ENCODE assay signal across 12 mouse cellular contexts in the genomic region with DNA sequence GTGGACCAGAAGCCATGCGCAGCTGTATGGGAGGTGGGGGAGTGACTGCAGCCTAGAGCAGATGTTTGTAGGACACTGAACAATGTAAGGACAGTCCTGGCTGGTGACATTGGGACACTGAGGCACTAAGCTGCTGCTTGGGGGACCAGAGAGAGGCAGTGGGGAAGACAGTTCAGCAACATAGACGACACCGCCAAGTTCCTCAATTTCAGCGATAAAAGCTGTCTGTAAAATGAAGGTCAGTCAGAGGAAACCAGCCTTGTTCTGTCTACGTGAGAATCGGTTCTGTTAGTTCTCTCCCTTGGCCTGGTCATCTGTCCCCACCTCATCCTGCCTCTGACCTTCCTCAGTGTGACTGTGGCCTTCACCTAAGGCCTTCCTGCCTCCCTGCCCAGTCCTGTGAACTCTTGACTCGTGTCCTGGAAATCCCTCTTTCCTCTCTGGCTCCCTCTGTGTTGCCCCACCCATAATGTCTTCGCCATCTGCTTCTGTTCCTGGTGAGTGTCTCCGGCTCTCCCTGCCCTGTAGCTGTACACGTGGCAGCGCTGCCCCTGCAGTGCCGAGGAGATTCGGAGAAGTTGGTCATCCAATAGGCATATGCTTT. TPM values are rescaled to one million over a fixed set of nuclear protein-coding genes. Genes with fewer than 3 reads are reported as not detected.
DNase-seq lines count a peak whose midpoint lies in the region; ATAC-seq and TF ChIP-seq lines count a peak whose summit lies in the region.
"Had no signal": no experiment of that assay in that cellular context is flagged by ENCODE, and none has a peak within 500 bp of the region (broad histone marks: within the 10 kb centered on the region; RNA-seq: fewer than 3 reads in every experiment).

No protein-coding gene starts in this region.

- H3K4me2 ChIP-seq in liver, postnatal 0 days (ENCODE audit: low read depth, low read length), result no peak overlapping the region
- no peak overlapping the region for H3K4me2 ChIP-seq in liver, embryonic 12.5 days
- no peak overlapping the region for H3K4me2 ChIP-seq in heart, embryonic 14.5 days (ENCODE audit: low read length)
- H3K4me2 ChIP-seq in hindbrain, embryonic 11.5 days (replicated peaks; ENCODE audit: low read depth, low read length), result no peak overlapping the region
- H3K4me2 ChIP-seq: lung, embryonic 14.5 days; neural tube, embryonic 12.5 days had no signal

- no peak overlapping the region for H3K4me3 ChIP-seq in liver, postnatal 0 days (ENCODE audit: low read depth, low read length)
- no peak overlapping the region for H3K4me3 ChIP-seq in liver, embryonic 12.5 days
- H3K4me3 ChIP-seq in embryonic facial prominence, embryonic 10.5 days, result no peak overlapping the region
- no peak overlapping the region for H3K4me3 ChIP-seq in heart, embryonic 14.5 days (ENCODE audit: control insufficient read depth in 1 of 2, insufficient read depth in 1 of 2, low read depth in 1 of 2, low read length in 2 of 2)
- H3K4me3 ChIP-seq in hindbrain, embryonic 11.5 days (ENCODE audit: low read depth, low read length), result no peak overlapping the region
- H3K4me3 ChIP-seq: neural tube, embryonic 12.5 days had no signal

- no peaks in the 10 kb centered on the region for H3K9me3 ChIP-seq in liver, postnatal 0 days (ENCODE audit: low read length)
- no peaks in the 10 kb centered on the region for H3K9me3 ChIP-seq in liver, embryonic 12.5 days (replicated peaks)
- no peaks in the 10 kb centered on the region for H3K9me3 ChIP-seq in embryonic facial prominence, embryonic 10.5 days
- no peaks in the 10 kb centered on the region for H3K9me3 ChIP-seq in heart, embryonic 14.5 days (ENCODE audit: control insufficient read depth, low read length)
- H3K9me3 ChIP-seq in hindbrain, embryonic 11.5 days (ENCODE audit: control insufficient read depth, low read length), result no peaks in the 10 kb centered on the region
- H3K9me3 ChIP-seq: neural tube, embryonic 12.5 days had no signal

- no peak for TF ChIP-seq EP300 in liver, postnatal 0 days (IDR thresholded peaks at IDR 0.05; ENCODE audit: low read depth)

- H3K4me1 ChIP-seq in liver, postnatal 0 days (ENCODE audit: insufficient read depth), result no peaks in the 10 kb centered on the region
- H3K4me1 ChIP-seq in liver, embryonic 12.5 days, result no peaks in the 10 kb centered on the region
- H3K4me1 ChIP-seq in embryonic facial prominence, embryonic 10.5 days, result peaks cover 61% of the 10 kb centered on the region
- peaks cover 8 to 13% of the 10 kb centered on the region in 2 experiments; a peak in 3 of 4 replicates for H3K4me1 ChIP-seq in heart, embryonic 14.5 days (ENCODE audit: control insufficient read depth in 2 of 2, insufficient read depth in 2 of 2, low read length in 2 of 2)
- H3K4me1 ChIP-seq in hindbrain, embryonic 11.5 days (replicated peaks; ENCODE audit: control insufficient read depth, insufficient read depth, low read length), result no peaks in the 10 kb centered on the region; the same call in 1 of the 2 replicates
- H3K4me1 ChIP-seq: neural tube, embryonic 12.5 days had no signal

- no peaks in the 10 kb centered on the region for H3K36me3 ChIP-seq in liver, postnatal 0 days (replicated peaks; ENCODE audit: insufficient read depth, low read length)
- no peaks in the 10 kb centered on the region for H3K36me3 ChIP-seq in liver, embryonic 12.5 days
- no peaks in the 10 kb centered on the region for H3K36me3 ChIP-seq in embryonic facial prominence, embryonic 10.5 days (replicated peaks)
- H3K36me3 ChIP-seq in heart, embryonic 14.5 days (ENCODE audit: control insufficient read depth, insufficient read depth, low read length), result peaks cover 1% of the 10 kb centered on the region; the same call in 1 of the 2 replicates
- no peaks in the 10 kb centered on the region for H3K36me3 ChIP-seq in hindbrain, embryonic 11.5 days (ENCODE audit: control insufficient read depth, insufficient read depth, low read length)
- H3K36me3 ChIP-seq: neural tube, embryonic 12.5 days had no signal

- 41% methylated on average over 13 of the region's 13 CpGs for whole genome bisulfite sequencing in liver, postnatal 0 days (ENCODE audit: insufficient replicate concordance)
- WGBS in liver, embryonic 12.5 days (ENCODE audit: insufficient replicate concordance), result 46% methylated on average over 13 of the region's 13 CpGs
- 74% methylated on average over 13 of the region's 13 CpGs for WGBS in embryonic facial prominence, embryonic 10.5 days
- WGBS in heart, embryonic 14.5 days, result 56% methylated on average over 13 of the region's 13 CpGs
- 76% methylated on average over 13 of the region's 13 CpGs for WGBS in hindbrain, embryonic 11.5 days

- no peak for TF ChIP-seq CTCF in liver, postnatal 0 days (IDR thresholded peaks at IDR 0.05; ENCODE audit: low read depth)

- DNase-seq in liver, postnatal 0 days, result peak; percentile 17
- DNase-seq in embryonic facial prominence, embryonic 10.5 days (ENCODE audit: low spot score), result no peak
- DNase-seq in lung, postnatal 36 days, result peak; percentile 44
- DNase-seq in hindbrain, embryonic 11.5 days (ENCODE audit: low spot score), result no peak
- DNase-seq in ovary, postnatal 14 days (ENCODE audit: low spot score), result no peak
- DNase-seq: layer of hippocampus, postnatal 36 days; lung, embryonic 14.5 days had no signal

- H3K27ac ChIP-seq in liver, postnatal 0 days (ENCODE audit: low read depth), result no peak overlapping the region
- H3K27ac ChIP-seq in liver, embryonic 12.5 days, result no peak overlapping the region
- peak overlapping the region; percentile 59 for H3K27ac ChIP-seq in embryonic facial prominence, embryonic 10.5 days (replicated peaks)
- peak overlapping the region in 1 of 2 experiments; percentile 26; a peak in 1 of 4 replicates for H3K27ac ChIP-seq in heart, embryonic 14.5 days (replicated peaks in 1 of 2; ENCODE audit: control insufficient read depth in 1 of 2, insufficient read depth in 1 of 2, low read depth in 2 of 2, low read length in 2 of 2)
- H3K27ac ChIP-seq in hindbrain, embryonic 11.5 days (ENCODE audit: low read depth, low read length), result no peak overlapping the region
- H3K27ac ChIP-seq: neural tube, embryonic 12.5 days had no signal

- no peak for ATAC-seq in liver, postnatal 0 days
- ATAC-seq in liver, embryonic 12.5 days, result no peak
- 0 out of 2 replicates have a peak, but pooled peaks have one; percentile 33 for ATAC-seq in heart, embryonic 14.5 days (ENCODE audit: insufficient number of reproducible peaks, insufficient read depth, low FRiP score, low read depth)
- no peak for ATAC-seq in hindbrain, embryonic 11.5 days (ENCODE audit: low FRiP score)
- ATAC-seq in erythroid progenitor cell, adult 5-6 weeks (replicated peaks; ENCODE audit: low FRiP score, poor library complexity, severe bottlenecking), result no peak

- no peaks in the 10 kb centered on the region for H3K27me3 ChIP-seq in liver, postnatal 0 days (ENCODE audit: insufficient read depth, low read length)
- no peaks in the 10 kb centered on the region for H3K27me3 ChIP-seq in liver, embryonic 12.5 days (replicated peaks)
- H3K27me3 ChIP-seq in embryonic facial prominence, embryonic 10.5 days (replicated peaks; ENCODE audit: low read depth, poor library complexity, severe bottlenecking), result no peaks in the 10 kb centered on the region
- H3K27me3 ChIP-seq in heart, embryonic 14.5 days (ENCODE audit: control insufficient read depth, insufficient read depth, low read length), result no peaks in the 10 kb centered on the region
- H3K27me3 ChIP-seq in hindbrain, embryonic 11.5 days (ENCODE audit: control insufficient read depth, insufficient read depth, low read length), result no peaks in the 10 kb centered on the region
- H3K27me3 ChIP-seq: neural tube, embryonic 12.5 days had no signal

- no peak overlapping the region for H3K9ac ChIP-seq in liver, postnatal 0 days (replicated peaks)
- no peak overlapping the region for H3K9ac ChIP-seq in liver, embryonic 12.5 days
- H3K9ac ChIP-seq in heart, embryonic 14.5 days (ENCODE audit: low read length), result no peak overlapping the region; the same call in 1 of the 2 replicates
- no peak overlapping the region for H3K9ac ChIP-seq in hindbrain, embryonic 11.5 days (ENCODE audit: low read depth, low read length)
- H3K9ac ChIP-seq: lung, embryonic 14.5 days; neural tube, embryonic 12.5 days had no signal

RNA-seq across cellular contexts. Expression of gene C1qtnf6, which starts 11.0 kb away (rescaled TPM):
- polyA plus RNA-seq in liver, postnatal 0 days (2015; fragmentation: Nextera tagmentation; extraction: Ambion mirVana), result 4.3 and 4.4 TPM in 2 replicates
- polyA plus RNA-seq in liver, embryonic 12.5 days (2016; fragmentation: Nextera tagmentation; extraction: Ambion mirVana), result 5.2 and 5.6 TPM in 2 replicates
- 9.6 and 10.4 TPM in 2 replicates for polyA plus RNA-seq in embryonic facial prominence, embryonic 10.5 days (2016; fragmentation: Nextera tagmentation; extraction: Ambion mirVana)
- polyA plus RNA-seq in heart, embryonic 14.5 days (2014; fragmentation: Nextera tagmentation; extraction: Ambion mirVana), result 38.4 and 41.1 TPM in 2 replicates
- polyA plus RNA-seq in hindbrain, embryonic 11.5 days (2014; fragmentation: Nextera tagmentation; extraction: Ambion mirVana), result 11.8 and 12.4 TPM in 2 replicates
- total RNA-seq in erythroid progenitor cell, adult 5-6 weeks (2015; ENCODE audit: low replicate concordance), result 4.3 TPM in 1 of 2 replicates, not detected in the other
- not detected in 2 replicates for total RNA-seq in erythroid progenitor cell, adult 5-6 weeks (2017; ENCODE audit: low replicate concordance)

RNA-seq across cellular contexts. Expression of gene Sstr3, which starts 24.3 kb away (rescaled TPM):
- not detected in 2 replicates for polyA plus RNA-seq in liver, postnatal 0 days (2015; fragmentation: Nextera tagmentation; extraction: Ambion mirVana)
- polyA plus RNA-seq in liver, embryonic 12.5 days (2016; fragmentation: Nextera tagmentation; extraction: Ambion mirVana), result 0.02 TPM in 1 of 2 replicates, not detected in the other
- not detected in 2 replicates for polyA plus RNA-seq in embryonic facial prominence, embryonic 10.5 days (2016; fragmentation: Nextera tagmentation; extraction: Ambion mirVana)
- polyA plus RNA-seq in heart, embryonic 14.5 days (2014; fragmentation: Nextera tagmentation; extraction: Ambion mirVana), result not detected in 2 replicates
- polyA plus RNA-seq in hindbrain, embryonic 11.5 days (2014; fragmentation: Nextera tagmentation; extraction: Ambion mirVana), result 0.10 and 0.22 TPM in 2 replicates
- total RNA-seq in erythroid progenitor cell, adult 5-6 weeks (2015; ENCODE audit: low replicate concordance), result not detected in 2 replicates
- not detected in 2 replicates for total RNA-seq in erythroid progenitor cell, adult 5-6 weeks (2017; ENCODE audit: low replicate concordance)
- total RNA-seq: gastrocnemius, adult 8-10 months had no signal

RNA-seq across cellular contexts. Expression of gene Il2rb, which starts 25.1 kb away (rescaled TPM):
- 2.0 and 2.1 TPM in 2 replicates for polyA plus RNA-seq in liver, postnatal 0 days (2015; fragmentation: Nextera tagmentation; extraction: Ambion mirVana)
- 0.11 and 0.15 TPM in 2 replicates for polyA plus RNA-seq in liver, embryonic 12.5 days (2016; fragmentation: Nextera tagmentation; extraction: Ambion mirVana)
- polyA plus RNA-seq in embryonic facial prominence, embryonic 10.5 days (2016; fragmentation: Nextera tagmentation; extraction: Ambion mirVana), result 0.09 TPM in 1 of 2 replicates, not detected in the other
- polyA plus RNA-seq in heart, embryonic 14.5 days (2014; fragmentation: Nextera tagmentation; extraction: Ambion mirVana), result 0.16 and 0.19 TPM in 2 replicates
- not detected in 2 replicates for polyA plus RNA-seq in hindbrain, embryonic 11.5 days (2014; fragmentation: Nextera tagmentation; extraction: Ambion mirVana)
- total RNA-seq in erythroid progenitor cell, adult 5-6 weeks (2015; ENCODE audit: low replicate concordance), result 2.9 and 10.5 TPM in 2 replicates
- 2.2 and 3.9 TPM in 2 replicates for total RNA-seq in erythroid progenitor cell, adult 5-6 weeks (2017; ENCODE audit: low replicate concordance)
- total RNA-seq: gastrocnemius, adult 8-10 months had no signal
- polyA plus RNA-seq: neural tube, embryonic 12.5 days had no signal

RNA-seq across cellular contexts. Expression of gene Tmprss6, which starts 51.8 kb away (rescaled TPM):
- 73.4 and 80.3 TPM in 2 replicates for polyA plus RNA-seq in liver, postnatal 0 days (2015; fragmentation: Nextera tagmentation; extraction: Ambion mirVana)
- 5.9 and 6.7 TPM in 2 replicates for polyA plus RNA-seq in liver, embryonic 12.5 days (2016; fragmentation: Nextera tagmentation; extraction: Ambion mirVana)
- polyA plus RNA-seq in embryonic facial prominence, embryonic 10.5 days (2016; fragmentation: Nextera tagmentation; extraction: Ambion mirVana), result 0.24 and 0.37 TPM in 2 replicates
- 0.09 TPM in 1 of 2 replicates, not detected in the other for polyA plus RNA-seq in heart, embryonic 14.5 days (2014; fragmentation: Nextera tagmentation; extraction: Ambion mirVana)
- 0.05 and 0.24 TPM in 2 replicates for polyA plus RNA-seq in hindbrain, embryonic 11.5 days (2014; fragmentation: Nextera tagmentation; extraction: Ambion mirVana)
- total RNA-seq in erythroid progenitor cell, adult 5-6 weeks (2015; ENCODE audit: low replicate concordance), result not detected in 2 replicates
- 0.26 TPM in 1 of 2 replicates, not detected in the other for total RNA-seq in erythroid progenitor cell, adult 5-6 weeks (2017; ENCODE audit: low replicate concordance)

RNA-seq across cellular contexts. Expression of gene Rac2, which starts 52.4 kb away (rescaled TPM):
- polyA plus RNA-seq in liver, postnatal 0 days (2015; fragmentation: Nextera tagmentation; extraction: Ambion mirVana), result 120 and 127 TPM in 2 replicates
- polyA plus RNA-seq in liver, embryonic 12.5 days (2016; fragmentation: Nextera tagmentation; extraction: Ambion mirVana), result 87.7 and 90.9 TPM in 2 replicates
- polyA plus RNA-seq in embryonic facial prominence, embryonic 10.5 days (2016; fragmentation: Nextera tagmentation; extraction: Ambion mirVana), result 5.0 and 7.7 TPM in 2 replicates
- polyA plus RNA-seq in heart, embryonic 14.5 days (2014; fragmentation: Nextera tagmentation; extraction: Ambion mirVana), result 8.1 and 10.0 TPM in 2 replicates
- polyA plus RNA-seq in hindbrain, embryonic 11.5 days (2014; fragmentation: Nextera tagmentation; extraction: Ambion mirVana), result 6.4 and 7.6 TPM in 2 replicates
- 126 and 259 TPM in 2 replicates for total RNA-seq in erythroid progenitor cell, adult 5-6 weeks (2015; ENCODE audit: low replicate concordance)
- total RNA-seq in erythroid progenitor cell, adult 5-6 weeks (2017; ENCODE audit: low replicate concordance), result 61.6 and 79.4 TPM in 2 replicates

Comparison
In these comparisons a context has a peak if more than half of its experiments do, and no peak if none do; other contexts are left out.
1. DNase-seq: peak in liver, postnatal 0 days (single experiment) and lung, postnatal 36 days (single experiment); none in embryonic facial prominence, embryonic 10.5 days (single experiment), hindbrain, embryonic 11.5 days (single experiment) and ovary, postnatal 14 days (single experiment).